Mouse (Mus musculus) E14TG2a.4 (cell line): ENCODE results near the gene Gm10447.

Experiments used
- H3K27me3 ChIP-seq: 2 replicates; pipeline ENCODE4 v1.6.1; 2014; ENCODE audit warnings: low read length, control low read depth; ENCODE audit not compliant: insufficient read depth
- H3K36me3 ChIP-seq: 2 replicates; pipeline ENCODE4 v1.6.1; 2014; ENCODE audit warnings: low read length, control low read depth; ENCODE audit not compliant: insufficient read depth
- H3K4me1 ChIP-seq: replicated peaks from 2 replicates; pipeline ENCODE4 v1.6.1; 2014; ENCODE audit warnings: low read depth, low read length, control low read depth
- H3K4me3 ChIP-seq: replicated peaks from 2 replicates; pipeline ENCODE4 v1.5.1; 2014; ENCODE audit warnings: mild to moderate bottlenecking, low read length
- H3K9me3 ChIP-seq: 2 replicates; pipeline ENCODE4 v1.6.1; 2014; ENCODE audit warnings: low read length, control low read depth
- CTCF ChIP-seq: conservative IDR thresholded peaks from 2 replicates; pipeline ENCODE4 v1.5.1; 2014; ENCODE audit warnings: low read length
- NANOG ChIP-seq: IDR thresholded peaks from 2 replicates; pipeline ENCODE4 v1.6.1; 2014; ENCODE audit warnings: borderline replicate concordance, low read length, mixed read lengths
- POU5F1 ChIP-seq: IDR thresholded peaks from 2 replicates; pipeline ENCODE4 v1.6.1; 2014; ENCODE audit warnings: low read length, borderline replicate concordance

The Gm10447 gene

DNA sequence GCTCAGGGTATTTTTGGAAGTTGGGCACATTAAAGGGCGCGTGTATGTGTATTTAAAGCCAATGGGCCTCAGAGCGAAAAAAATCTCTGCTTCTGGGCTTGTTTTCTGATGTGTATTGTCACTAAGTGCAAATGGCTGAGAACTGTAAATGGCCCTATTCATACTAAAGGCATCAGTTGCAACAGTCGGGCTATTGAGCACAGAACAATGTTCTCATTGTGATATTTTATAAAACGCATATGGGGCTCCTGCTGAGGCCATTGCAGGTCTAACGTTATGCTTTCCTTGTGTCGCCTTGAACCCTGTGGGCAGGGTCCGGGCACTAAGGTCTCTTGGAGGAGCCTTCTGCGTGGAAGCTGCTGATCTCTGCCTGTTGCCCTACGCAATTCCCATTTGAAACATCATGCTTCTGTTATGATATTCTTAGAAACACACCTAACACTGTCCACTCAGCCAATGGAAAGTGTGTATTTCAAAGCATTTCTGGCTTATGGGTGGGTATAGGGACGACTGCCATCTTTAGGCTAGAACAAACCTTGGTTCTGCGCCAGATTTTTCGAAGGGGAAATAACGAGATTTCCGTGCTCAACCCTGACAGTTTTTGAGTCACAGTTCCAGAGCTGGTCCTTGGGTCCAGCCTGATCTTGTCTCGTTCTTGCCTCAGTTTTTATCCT lies 12.5 kb upstream of the Gm10447 start:
- H3K4me1 ChIP-seq = peaks cover 36% of the 10 kb centered on the region
- no peak overlapping the region for H3K4me3 ChIP-seq
- no peaks in the 10 kb centered on the region for H3K9me3 ChIP-seq
- no peaks in the 10 kb centered on the region for H3K36me3 ChIP-seq
- H3K27me3 ChIP-seq = peaks cover 95% of the 10 kb centered on the region
- TF ChIP-seq NANOG = peak; percentile 23; the same call in 1 of the 2 replicates
- TF ChIP-seq POU5F1 = no peak
- TF ChIP-seq CTCF = no peak

DNA sequence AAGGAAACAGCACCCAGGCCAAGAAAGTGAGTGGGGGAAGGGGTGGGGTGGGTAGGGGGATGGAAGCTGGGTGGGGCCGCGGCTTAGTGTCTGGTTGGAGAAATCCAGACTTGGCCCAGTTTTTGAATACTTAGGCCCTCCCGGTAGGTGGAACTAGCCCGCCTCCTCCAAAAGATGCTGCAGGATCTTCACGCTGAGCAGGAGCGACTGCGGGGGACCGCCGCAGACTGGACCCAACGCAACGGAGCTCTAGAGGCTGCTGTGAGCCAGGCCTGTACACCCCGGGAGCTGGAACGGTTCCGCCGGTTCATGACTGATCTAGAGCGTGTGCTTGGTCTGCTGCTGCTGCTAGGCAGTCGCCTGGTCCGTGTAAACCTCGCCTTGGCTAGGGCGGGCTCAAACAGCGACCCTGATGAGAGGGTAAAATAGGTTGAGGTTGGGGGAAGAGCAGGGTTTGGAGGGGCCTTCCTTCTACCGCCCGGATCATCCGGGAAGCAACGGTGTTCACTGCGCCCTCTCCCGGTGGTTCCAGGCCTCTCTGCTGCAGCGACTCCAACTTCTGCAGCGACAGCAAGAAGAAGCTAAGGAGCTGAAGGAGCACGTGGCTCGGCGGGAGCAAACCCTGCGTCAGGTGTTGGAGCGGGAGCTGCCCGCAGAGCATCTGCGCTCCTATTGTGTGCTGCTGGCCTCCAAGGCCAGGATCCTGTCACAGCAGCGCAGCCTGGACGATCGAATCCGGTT lies 9.5 kb upstream of the Gm10447 start:
- TF ChIP-seq CTCF = peak; percentile 74
- TF ChIP-seq NANOG = no peak

DNA sequence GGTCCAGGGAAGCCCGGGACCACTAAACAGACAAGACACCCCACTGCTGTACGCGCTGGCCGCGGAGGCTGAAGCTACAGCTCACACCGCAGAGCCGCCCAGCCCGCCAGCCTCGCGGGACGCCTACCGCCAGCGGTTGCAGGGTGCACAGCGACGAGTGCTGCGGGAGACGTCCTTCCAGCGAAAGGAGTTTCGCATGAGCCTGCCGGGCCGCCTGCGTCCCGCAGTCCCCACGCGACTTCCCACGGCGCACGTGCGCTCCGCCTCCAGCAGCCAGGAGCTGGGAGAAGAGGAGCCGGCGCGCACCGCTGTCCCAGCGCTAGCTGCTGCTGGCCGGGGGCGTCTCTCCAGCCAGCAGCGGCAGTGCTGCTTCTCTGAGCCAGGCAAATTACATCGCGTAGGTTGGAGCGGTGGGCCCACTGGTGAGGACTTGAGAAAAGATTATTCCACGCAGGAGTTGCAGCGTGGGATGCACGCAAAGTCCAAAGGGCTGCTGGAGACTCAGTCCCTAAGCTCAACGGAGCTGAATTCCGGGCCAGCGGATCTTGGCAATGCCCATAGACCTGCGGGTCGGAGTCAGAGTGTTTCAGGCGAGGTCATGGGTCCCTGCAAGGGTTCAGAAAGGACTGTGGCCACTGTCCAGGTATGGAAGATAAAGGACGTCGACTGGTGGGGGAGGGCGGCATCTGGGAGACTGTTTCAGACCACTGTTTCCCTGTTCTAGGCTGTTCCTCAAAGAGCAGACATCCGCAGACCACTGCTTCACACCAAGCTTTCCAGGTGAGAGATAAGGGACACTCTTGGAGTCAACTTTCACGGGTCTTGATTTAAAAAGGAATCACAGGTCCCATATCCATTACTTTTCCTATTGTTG lies 6.9 kb upstream of the Gm10447 start:
- H3K4me1 ChIP-seq = peaks cover 56% of the 10 kb centered on the region
- TF ChIP-seq NANOG (no peak), POU5F1 (no peak), CTCF (no peak)
- H3K27me3 ChIP-seq = peaks cover 95% of the 10 kb centered on the region
- H3K36me3 ChIP-seq = no peaks in the 10 kb centered on the region
- no peaks in the 10 kb centered on the region for H3K9me3 ChIP-seq
- H3K4me3 ChIP-seq = peak overlapping the region; percentile 79

More for the DNA sequence above, 9.5 kb upstream of the Gm10447 start:
- Histone ChIP-seq H3K27me3 (peaks cover 98% of the 10 kb centered on the region), H3K4me3 (peak overlapping the region; percentile 72), H3K9me3 (no peaks in the 10 kb centered on the region), H3K4me1 (peaks cover 59% of the 10 kb centered on the region), H3K36me3 (no peaks in the 10 kb centered on the region)

GRCm38 (mm10) chr11:53461727-53462126 lies 4.8 kb upstream of the Gm10447 start:
- H3K4me1 ChIP-seq = peaks cover 57% of the 10 kb centered on the region
- H3K4me3 ChIP-seq = no peak overlapping the region
- H3K27me3 ChIP-seq = peaks cover 96% of the 10 kb centered on the region
- H3K9me3 ChIP-seq = no peaks in the 10 kb centered on the region
- TF ChIP-seq NANOG = no peak
- TF ChIP-seq CTCF = no peak
- no peak for TF ChIP-seq POU5F1
- no peaks in the 10 kb centered on the region for H3K36me3 ChIP-seq

DNA sequence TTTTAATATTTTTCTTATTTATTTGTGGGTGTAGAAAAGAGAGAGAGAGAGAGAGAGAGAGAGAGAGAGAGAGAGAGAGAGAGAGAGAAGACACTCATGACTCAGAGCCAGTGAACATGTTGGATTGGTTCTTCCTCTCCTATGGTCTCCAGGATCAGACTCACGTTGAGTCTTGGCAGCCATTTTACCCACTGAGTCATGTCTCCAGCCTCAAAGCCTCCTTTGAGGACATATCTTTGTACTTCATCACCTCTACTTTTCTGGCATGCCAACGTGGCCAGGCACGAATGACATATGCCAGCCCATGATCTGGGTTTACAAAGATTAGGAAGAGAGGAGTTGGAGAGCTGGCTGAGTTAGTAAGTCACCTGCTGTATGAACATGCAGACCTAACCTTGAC lies 3.3 kb upstream of the Gm10447 start:
- Histone ChIP-seq H3K27me3 (peaks cover 97% of the 10 kb centered on the region), H3K4me1 (peaks cover 46% of the 10 kb centered on the region), H3K36me3 (no peaks in the 10 kb centered on the region), H3K4me3 (no peak overlapping the region), H3K9me3 (no peaks in the 10 kb centered on the region)
- TF ChIP-seq CTCF (no peak), POU5F1 (no peak), NANOG (no peak)

DNA sequence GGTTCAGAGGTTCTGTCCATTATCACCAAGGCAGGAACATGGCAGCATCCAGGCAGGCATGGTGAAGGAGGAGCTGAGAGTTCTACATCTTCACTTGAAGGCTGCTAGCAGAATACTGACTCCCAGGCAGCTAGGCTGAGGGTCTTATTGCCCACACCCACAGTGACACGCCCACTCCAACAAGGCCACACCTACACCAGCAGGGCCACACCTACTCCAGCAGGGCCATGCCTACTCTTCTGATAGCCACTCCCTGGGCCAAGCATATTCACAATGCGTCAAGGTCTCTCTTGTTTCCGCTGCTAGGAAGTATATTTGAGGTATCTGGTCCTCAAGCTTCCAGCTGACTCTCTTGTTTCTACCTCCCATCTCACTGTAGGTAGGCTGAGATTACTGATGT lies 2.1 kb upstream of the Gm10447 start:
- Histone ChIP-seq H3K27me3 (peaks cover 93% of the 10 kb centered on the region), H3K4me3 (no peak overlapping the region), H3K4me1 (peaks cover 39% of the 10 kb centered on the region), H3K9me3 (no peaks in the 10 kb centered on the region), H3K36me3 (no peaks in the 10 kb centered on the region)
- TF ChIP-seq NANOG (no peak), CTCF (no peak), POU5F1 (no peak)

GRCm38 (mm10) chr11:53457372-53457954 lies 553 bp upstream of the Gm10447 start:
- Histone ChIP-seq H3K9me3 (no peaks in the 10 kb centered on the region), H3K27me3 (peaks cover 87% of the 10 kb centered on the region), H3K4me3 (peak overlapping the region; percentile 76), H3K36me3 (no peaks in the 10 kb centered on the region), H3K4me1 (peaks cover 27% of the 10 kb centered on the region)
- TF ChIP-seq POU5F1 (no peak), CTCF (0 out of 2 replicates have a peak, but pooled peaks have one; percentile 5), NANOG (no peak)

- Histone ChIP-seq H3K4me1 (peaks cover 12% of the 10 kb centered on the region), H3K27me3 (peaks cover 67% of the 10 kb centered on the region), H3K9me3 (no peaks in the 10 kb centered on the region), H3K4me3 (no peak overlapping the region), H3K36me3 (no peaks in the 10 kb centered on the region)
- TF ChIP-seq NANOG (no peak), CTCF (no peak), POU5F1 (no peak)
Observed at GRCm38 (mm10) chr11:53453031-53453430, 3.9 kb downstream of the Gm10447 start.
